Mouse (Mus musculus) ES-Bruce4 (cell line): ENCODE measurements at regions not wholly inside any gene's neighbourhood (a gene's known extent, or its start where the extent isn't known, plus 50 kb on each side); places are given as distances from the start of the nearest gene placed in this dataset.

ENCODE experiments used
- CTCF ChIP-seq: IDR thresholded peaks from one replicate; pipeline ENCODE4 v1.8.1; 2011; ENCODE audit warnings: low read depth, low read length
- EP300 ChIP-seq: IDR thresholded peaks from 2 replicates; pipeline ENCODE4 v1.6.1; 2011; ENCODE audit warnings: low read depth, low read length; ENCODE audit not compliant: insufficient read depth

DNA sequence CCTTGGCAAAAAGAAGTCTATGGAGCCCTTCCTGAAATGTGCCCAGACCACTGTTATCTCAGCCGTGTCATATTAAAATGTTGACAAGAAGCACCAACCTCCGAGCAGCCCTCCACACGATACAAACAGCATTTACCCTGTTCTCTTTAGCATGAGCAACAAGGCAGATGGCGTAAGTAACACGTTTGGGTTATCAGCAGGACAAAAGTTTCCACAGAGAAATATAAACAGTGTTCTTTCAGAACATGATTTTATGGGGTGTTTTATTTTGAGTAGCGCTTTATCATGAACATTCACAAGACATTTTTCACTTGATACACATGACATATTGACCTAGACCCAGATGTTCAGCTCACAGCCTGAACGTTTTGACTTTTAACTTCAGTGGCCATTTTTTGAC, 245.3 kb upstream of the Tars start:
- TF ChIP-seq CTCF (no peak), EP300 (no peak)
